Mouse (Mus musculus) G1E (cell line): ENCODE results near the gene 4930402F06Rik. TPM values are rescaled to one million over a fixed set of nuclear protein-coding genes. Genes with fewer than 3 reads are reported as not detected.

Experiments
- ATAC-seq: 2 replicates; pipeline ENCODE4 v1.8.0; 2016; ENCODE audit warnings: mild to moderate bottlenecking; ENCODE audit not compliant: insufficient number of reproducible peaks, poor library complexity, low FRiP score, severe bottlenecking; ENCODE audit errors: extremely low read depth
- DNase-seq: peaks from one replicate; pipeline ENCODE4 v3.0.0; 2012; ENCODE audit warnings: low spot score
- H3K27me3 ChIP-seq: 2 replicates; pipeline ENCODE4 v1.6.1; 2012; ENCODE audit warnings: mild to moderate bottlenecking, low read length, inconsistent platforms; ENCODE audit not compliant: insufficient read depth
- H3K36me3 ChIP-seq: replicated peaks from 2 replicates; pipeline ENCODE3; 2012; ENCODE audit warnings: mild to moderate bottlenecking, inconsistent platforms
- H3K4me1 ChIP-seq: 2 replicates; pipeline ENCODE4 v1.6.1; 2012; ENCODE audit warnings: low read depth, low read length, inconsistent platforms, mixed read lengths; ENCODE audit not compliant: insufficient read depth
- H3K4me3 ChIP-seq: 2 replicates; pipeline ENCODE4 v1.5.1; 2012; ENCODE audit warnings: low read depth, mild to moderate bottlenecking, inconsistent platforms, low read length, moderate library complexity, mixed read lengths
- H3K9me3 ChIP-seq: replicated peaks from 2 replicates; pipeline ENCODE4 v1.6.1; 2012; ENCODE audit warnings: inconsistent platforms
- CTCF ChIP-seq: IDR thresholded peaks from 2 replicates; pipeline ENCODE4 v1.5.1; 2012; ENCODE audit warnings: low read depth, low read length, inconsistent platforms, mixed read lengths
- GATA1 ChIP-seq: IDR thresholded peaks from 2 replicates; pipeline ENCODE4 v1.6.1; 2012; ENCODE audit warnings: borderline replicate concordance, low read length, inconsistent platforms, mixed read lengths
- GATA2 ChIP-seq: IDR thresholded peaks from 2 replicates; pipeline ENCODE4 v1.6.1; 2012; ENCODE audit warnings: low read depth, low read length, inconsistent platforms, borderline replicate concordance
- POLR2AphosphoS5 ChIP-seq: IDR thresholded peaks from 2 replicates; pipeline ENCODE4 v1.6.1; 2012; ENCODE audit warnings: low read depth, low read length, inconsistent platforms; ENCODE audit not compliant: insufficient replicate concordance
- TAL1 ChIP-seq: conservative IDR thresholded peaks from 2 replicates; pipeline ENCODE4 v1.6.1; 2012; ENCODE audit warnings: low read depth, low read length, inconsistent platforms, mixed read lengths
- polyA plus RNA-seq: library from polyadenylated mRNA; stranded (reverse); fragments of >175 nt; gene quantifications from 2 replicates; pipeline ENCODE4 v1.2.3, GENCODE M21; 2012
- total RNA-seq, 2 experiments: library from RNA; stranded (forward) in 1 of 2; stranded (reverse) in 1 of 2; fragments of 200-1000 nt in 1 of 2; fragments of >200 nt in 1 of 2; fragmentation: Nextera tagmentation in 1 of 2; gene quantifications; 2 replicates each; pipeline ENCODE4 v1.2.3; 2014 to 2017

4930402F06Rik gene
- total and polyA plus RNA-seq, 3 experiments, result not detected

DNA sequence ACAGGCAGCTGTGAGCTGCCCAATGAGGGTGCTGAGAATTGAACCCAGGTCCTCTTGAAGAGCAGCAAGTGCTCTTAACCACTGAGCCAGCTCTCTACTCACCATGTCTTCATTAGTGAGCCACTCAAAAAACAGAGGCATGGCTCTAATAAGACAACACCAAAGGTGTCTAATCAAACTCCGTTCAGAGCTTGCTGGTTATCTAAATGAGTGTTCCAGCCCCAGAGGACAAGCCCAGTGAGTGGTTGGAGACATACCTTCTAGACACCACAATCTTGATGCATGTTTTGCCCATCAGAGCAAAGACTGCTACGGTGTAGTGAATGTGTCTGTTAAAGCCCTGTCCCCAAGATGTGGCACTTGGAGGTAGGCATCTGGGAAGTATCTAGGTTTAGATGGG lies 22.7 kb upstream of the 4930402F06Rik start:
- no peak for ATAC-seq
- TF ChIP-seq GATA2, result no peak
- no peak for TF ChIP-seq POLR2AphosphoS5
- TF ChIP-seq CTCF, result no peak
- TF ChIP-seq TAL1, result no peak
- TF ChIP-seq GATA1, result no peak
- peaks cover 83% of the 10 kb centered on the region for H3K36me3 ChIP-seq
- H3K9me3 ChIP-seq, result peaks cover 8% of the 10 kb centered on the region
- peaks cover 63% of the 10 kb centered on the region for H3K4me1 ChIP-seq
- no peak overlapping the region for H3K4me3 ChIP-seq
- no peak for DNase-seq
- no peaks in the 10 kb centered on the region for H3K27me3 ChIP-seq

DNA sequence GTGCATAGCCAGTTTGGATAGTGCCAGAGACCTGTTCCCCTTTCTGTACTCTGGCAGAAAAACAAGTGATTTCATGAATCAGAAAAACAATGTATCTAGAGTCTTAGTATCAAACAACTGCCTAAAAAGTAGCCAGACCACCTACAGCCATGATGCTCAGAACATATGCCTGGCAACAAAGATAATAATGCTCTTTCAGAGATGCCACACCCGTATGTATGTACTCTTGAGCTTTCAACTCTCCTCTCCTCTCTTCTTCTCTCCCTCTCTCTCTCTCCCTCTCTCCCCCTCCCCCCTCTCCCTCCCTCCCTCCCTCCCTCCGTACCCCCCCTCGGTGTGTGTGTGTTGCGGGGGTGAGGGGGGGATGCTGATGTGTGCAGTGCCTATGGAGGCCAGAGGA lies 22.3 kb upstream of the 4930402F06Rik start:
- Histone ChIP-seq H3K27me3 (no peaks in the 10 kb centered on the region), H3K4me3 (no peak overlapping the region), H3K4me1 (peaks cover 58% of the 10 kb centered on the region), H3K36me3 (peaks cover 81% of the 10 kb centered on the region), H3K9me3 (peaks cover 8% of the 10 kb centered on the region)
- no peak for ATAC-seq
- TF ChIP-seq POLR2AphosphoS5 (no peak), CTCF (no peak), TAL1 (no peak), GATA2 (no peak), GATA1 (no peak)
- no peak for DNase-seq

DNA sequence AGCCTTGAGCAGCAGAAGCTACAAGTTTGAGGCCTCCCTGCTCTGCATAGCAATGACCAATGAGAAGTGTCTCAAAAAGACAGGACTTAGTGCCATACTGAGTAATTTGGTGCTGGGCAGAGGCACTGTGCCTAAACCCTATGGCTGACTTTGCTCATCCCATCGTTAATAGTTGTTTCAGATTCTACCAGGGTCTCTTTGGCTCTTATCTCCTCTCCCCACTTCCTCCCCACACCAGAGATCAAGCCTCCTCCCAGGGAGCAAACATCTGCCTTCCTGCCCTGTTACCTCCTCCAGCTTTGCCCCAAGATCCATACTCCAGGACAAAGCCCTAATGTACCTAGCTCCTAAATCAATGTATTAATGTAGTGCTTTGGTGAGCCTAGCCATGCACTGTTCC lies 20.3 kb upstream of the 4930402F06Rik start:
- ATAC-seq (0 out of 2 replicates have a peak, but pooled peaks have one; percentile 29), DNase-seq (no peak)
- H3K36me3 ChIP-seq, result peaks cover 85% of the 10 kb centered on the region
- no peaks in the 10 kb centered on the region for H3K27me3 ChIP-seq
- H3K4me3 ChIP-seq, result no peak overlapping the region
- TF ChIP-seq POLR2AphosphoS5 (no peak), GATA1 (no peak), TAL1 (no peak), CTCF (no peak), GATA2 (no peak)
- peaks cover 51% of the 10 kb centered on the region for H3K4me1 ChIP-seq
- peaks cover 8% of the 10 kb centered on the region for H3K9me3 ChIP-seq

DNA sequence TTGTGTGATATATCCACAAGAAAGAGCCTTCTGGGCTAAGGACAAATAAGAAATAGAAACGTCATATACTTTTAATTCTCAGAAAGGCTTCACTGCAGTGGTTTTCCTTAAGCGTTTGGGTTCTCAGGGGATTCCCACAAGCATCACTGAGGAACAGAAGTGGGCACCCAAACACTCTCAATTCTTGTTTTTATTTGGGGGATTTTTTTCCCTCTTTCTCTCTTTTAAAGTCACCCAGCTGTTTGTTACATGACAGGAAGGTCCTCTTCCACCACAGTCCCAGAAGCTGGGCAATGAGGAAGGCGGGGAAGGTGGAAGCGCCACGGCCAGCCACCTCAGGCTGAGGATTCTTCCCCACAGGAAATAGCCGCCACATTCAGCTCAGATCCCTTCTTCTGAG lies 19.5 kb upstream of the 4930402F06Rik start:
- Histone ChIP-seq H3K4me3 (no peak overlapping the region), H3K4me1 (peaks cover 43% of the 10 kb centered on the region), H3K36me3 (peaks cover 84% of the 10 kb centered on the region), H3K9me3 (peaks cover 8% of the 10 kb centered on the region), H3K27me3 (no peaks in the 10 kb centered on the region)
- ATAC-seq (no peak), DNase-seq (no peak)
- TF ChIP-seq POLR2AphosphoS5 (no peak), GATA1 (no peak), TAL1 (no peak), CTCF (no peak), GATA2 (no peak)

DNA sequence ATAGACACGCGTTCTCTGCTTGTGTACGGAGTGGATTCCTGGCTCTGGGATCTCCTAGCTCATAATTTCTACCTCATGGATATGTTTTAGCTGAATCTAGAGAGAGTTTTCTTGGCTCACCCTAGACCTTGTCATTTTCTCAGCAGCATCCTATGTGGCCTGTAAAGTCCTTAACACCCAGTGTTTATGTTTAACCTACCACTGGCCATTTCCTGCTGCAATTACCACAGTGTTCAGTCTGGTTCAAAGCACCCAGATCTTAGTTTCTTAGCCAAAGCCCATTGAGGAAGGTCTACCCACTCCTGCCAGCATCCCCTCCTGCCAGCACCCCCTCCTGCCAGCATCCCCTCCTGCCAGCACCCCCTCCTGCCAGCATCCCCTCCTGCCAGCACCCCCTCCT lies 15.8 kb upstream of the 4930402F06Rik start:
- Histone ChIP-seq H3K9me3 (no peaks in the 10 kb centered on the region), H3K4me3 (no peak overlapping the region), H3K27me3 (no peaks in the 10 kb centered on the region), H3K4me1 (peaks cover 20% of the 10 kb centered on the region), H3K36me3 (peaks cover 91% of the 10 kb centered on the region)
- DNase-seq, result no peak
- no peak for ATAC-seq
- TF ChIP-seq GATA2 (no peak), POLR2AphosphoS5 (no peak), GATA1 (no peak), TAL1 (no peak), CTCF (no peak)

DNA sequence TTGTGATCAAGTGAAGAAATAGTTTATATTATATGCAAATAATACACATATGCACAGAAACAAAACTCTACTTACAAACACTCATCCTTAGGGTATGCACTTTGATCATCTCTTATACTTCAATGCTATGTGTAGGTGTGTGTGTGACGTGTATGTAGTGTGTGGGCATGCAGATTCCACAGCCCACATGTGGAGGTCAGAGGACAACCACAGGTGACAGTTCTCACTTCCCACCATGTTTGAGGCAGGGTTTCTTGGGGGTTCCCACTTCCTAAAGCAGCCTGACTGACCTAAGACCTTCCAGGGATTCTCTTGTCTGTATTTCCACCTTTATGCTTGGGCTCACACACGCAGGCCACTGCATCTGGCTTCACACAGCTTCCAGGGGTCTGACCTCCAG lies 15.3 kb upstream of the 4930402F06Rik start:
- no peak for DNase-seq
- Histone ChIP-seq H3K27me3 (no peaks in the 10 kb centered on the region), H3K36me3 (peaks cover 91% of the 10 kb centered on the region), H3K9me3 (no peaks in the 10 kb centered on the region), H3K4me1 (peaks cover 14% of the 10 kb centered on the region), H3K4me3 (no peak overlapping the region)
- TF ChIP-seq POLR2AphosphoS5 (no peak), CTCF (no peak), GATA2 (no peak), GATA1 (no peak), TAL1 (no peak)
- ATAC-seq, result no peak

DNA sequence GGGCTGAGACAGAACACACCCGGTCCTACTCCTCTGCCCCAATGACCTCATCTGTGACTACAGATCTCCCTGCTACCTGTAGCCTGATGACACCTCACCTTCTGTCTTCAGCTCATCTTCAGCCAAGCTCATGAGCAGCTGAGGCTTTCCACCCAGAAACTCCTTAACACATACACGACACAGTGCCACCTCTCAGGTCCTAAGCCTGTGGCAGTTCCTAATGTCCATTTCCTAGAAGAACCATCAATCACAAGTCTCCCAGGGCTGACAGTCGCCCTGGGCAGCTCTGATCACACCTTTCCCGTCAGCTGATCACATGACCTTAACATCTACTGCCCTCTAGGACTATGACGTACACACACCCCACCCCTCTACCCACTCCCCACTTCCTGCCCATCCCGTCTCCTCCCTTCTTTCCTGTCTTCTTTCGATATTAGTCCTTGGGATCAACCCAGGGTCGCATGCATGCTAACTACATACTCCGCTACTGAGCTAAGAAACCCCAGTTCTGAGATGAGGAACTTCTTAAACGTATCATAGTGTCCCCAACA lies 14.7 kb upstream of the 4930402F06Rik start:
- Histone ChIP-seq H3K4me1 (peaks cover 9% of the 10 kb centered on the region), H3K36me3 (peaks cover 91% of the 10 kb centered on the region), H3K9me3 (no peaks in the 10 kb centered on the region), H3K27me3 (no peaks in the 10 kb centered on the region), H3K4me3 (no peak overlapping the region)
- no peak for DNase-seq
- ATAC-seq, result no peak
- TF ChIP-seq GATA2 (no peak), CTCF (no peak), GATA1 (no peak), TAL1 (no peak), POLR2AphosphoS5 (no peak)
